Mouse (Mus musculus) C2C12 (cell line): ENCODE measurements at regions not wholly inside any gene's neighbourhood (a gene's known extent, or its start where the extent isn't known, plus 50 kb on each side); places are given as distances from the start of the nearest gene placed in this dataset.
A peak's percentile ranks its signal among the peaks of the same experiment; 100 is the strongest.

Source experiments
- H3K27me3 ChIP-seq: one replicate; pipeline ENCODE4 v1.6.1; 2011; ENCODE audit not compliant: control insufficient read depth, insufficient read depth, insufficient read length
- H3K36me3 ChIP-seq: one replicate; pipeline ENCODE4 v1.6.1; 2011; ENCODE audit not compliant: control insufficient read depth, insufficient read depth
- H3K4me3 ChIP-seq: one replicate; pipeline ENCODE4 v1.5.1; 2011; ENCODE audit warnings: mild to moderate bottlenecking, control low read depth; ENCODE audit not compliant: poor library complexity, insufficient read depth, severe bottlenecking
- H3K79me2 ChIP-seq: one replicate; pipeline ENCODE4 v1.6.1; 2011; ENCODE audit not compliant: control insufficient read depth, insufficient read depth
- H3K79me3 ChIP-seq: one replicate; pipeline ENCODE4 v1.6.1; 2011; ENCODE audit warnings: low read depth, control low read depth
- H3ac ChIP-seq: one replicate; pipeline ENCODE3; 2011; ENCODE audit warnings: low read depth; ENCODE audit not compliant: control insufficient read depth, insufficient read length
- CEBPB ChIP-seq: IDR thresholded peaks from one replicate; pipeline ENCODE4 v1.6.1; 2011; ENCODE audit warnings: low read depth, mild to moderate bottlenecking, control low read depth, moderate library complexity
- CTCF ChIP-seq: IDR thresholded peaks from one replicate; pipeline ENCODE4 v1.5.1; 2011; ENCODE audit not compliant: control insufficient read depth, insufficient read depth, insufficient read length
- FOSL1 ChIP-seq: IDR thresholded peaks from one replicate; pipeline ENCODE4 v1.8.0; 2011; ENCODE audit warnings: mild to moderate bottlenecking, low read length; ENCODE audit not compliant: poor library complexity, insufficient read depth, severe bottlenecking
- MAX ChIP-seq: IDR thresholded peaks from one replicate; pipeline ENCODE4 v1.6.1; 2011; ENCODE audit warnings: mild to moderate bottlenecking, control low read depth
- MYOD1 ChIP-seq: IDR thresholded peaks from one replicate; pipeline ENCODE4 v1.6.1; 2011; ENCODE audit warnings: low read depth; ENCODE audit not compliant: control insufficient read depth, insufficient read length
- MYOG ChIP-seq: IDR thresholded peaks from one replicate; pipeline ENCODE4 v1.6.1; 2011; ENCODE audit not compliant: control insufficient read depth, insufficient read length; ENCODE audit errors: extremely low read depth
- USF1 ChIP-seq: IDR thresholded peaks from one replicate; pipeline ENCODE4 v1.6.1; 2011; ENCODE audit warnings: low read depth, mild to moderate bottlenecking, control low read depth, moderate library complexity

- Histone ChIP-seq H3K27me3 (no peaks in the 10 kb centered on the region), H3K79me3 (no peaks in the 10 kb centered on the region), H3K79me2 (no peaks in the 10 kb centered on the region), H3ac (no peak overlapping the region), H3K4me3 (no peak overlapping the region), H3K36me3 (no peaks in the 10 kb centered on the region)
- no peak for TF ChIP-seq FOSL1
Measured at GRCm38 (mm10) chr7:95640683-95641082, 530.4 kb upstream of the Tenm4 start.

GRCm38 (mm10) chr7:95674319-95674718 lies 496.7 kb upstream of the Tenm4 start:
- H3K79me2 ChIP-seq, result no peaks in the 10 kb centered on the region
- H3ac ChIP-seq, result no peak overlapping the region
- H3K27me3 ChIP-seq, result no peaks in the 10 kb centered on the region
- no peak overlapping the region for H3K4me3 ChIP-seq
- H3K36me3 ChIP-seq, result no peaks in the 10 kb centered on the region
- no peaks in the 10 kb centered on the region for H3K79me3 ChIP-seq
- TF ChIP-seq MAX (no peak), CTCF (no peak), USF1 (no peak), CEBPB (no peak), FOSL1 (no peak), MYOG (no peak), MYOD1 (no peak)

- Histone ChIP-seq H3K27me3 (no peaks in the 10 kb centered on the region), H3K36me3 (no peaks in the 10 kb centered on the region), H3K79me3 (no peaks in the 10 kb centered on the region), H3K4me3 (no peak overlapping the region), H3K79me2 (no peaks in the 10 kb centered on the region), H3ac (no peak overlapping the region)
- TF ChIP-seq USF1 (no peak), CEBPB (no peak), CTCF (no peak), MAX (no peak), MYOD1 (no peak), MYOG (no peak), FOSL1 (no peak)
Measured at GRCm38 (mm10) chr7:95682521-95682920, 488.5 kb upstream of the Tenm4 start.

- Histone ChIP-seq H3K36me3 (no peaks in the 10 kb centered on the region), H3K79me3 (no peaks in the 10 kb centered on the region), H3K4me3 (no peak overlapping the region), H3K27me3 (no peaks in the 10 kb centered on the region), H3K79me2 (no peaks in the 10 kb centered on the region), H3ac (no peak overlapping the region)
- no peak for TF ChIP-seq CEBPB
- TF ChIP-seq MAX, result no peak
Measured at GRCm38 (mm10) chr7:95687733-95688132, 483.3 kb upstream of the Tenm4 start.

- Histone ChIP-seq H3K4me3 (no peak overlapping the region), H3K27me3 (no peaks in the 10 kb centered on the region), H3K79me3 (no peaks in the 10 kb centered on the region), H3ac (peak overlapping the region; percentile 24), H3K36me3 (no peaks in the 10 kb centered on the region), H3K79me2 (no peaks in the 10 kb centered on the region)
- TF ChIP-seq USF1 (no peak), CEBPB (no peak), FOSL1 (no peak), MYOD1 (no peak), CTCF (no peak), MAX (no peak), MYOG (no peak)
Measured at GRCm38 (mm10) chr7:95688151-95689146, 482.6 kb upstream of the Tenm4 start.

GRCm38 (mm10) chr7:95689161-95689833 lies 481.7 kb upstream of the Tenm4 start:
- H3K27me3 ChIP-seq, result no peaks in the 10 kb centered on the region
- H3ac ChIP-seq, result no peak overlapping the region
- H3K36me3 ChIP-seq, result no peaks in the 10 kb centered on the region
- no peak overlapping the region for H3K4me3 ChIP-seq
- H3K79me2 ChIP-seq, result no peaks in the 10 kb centered on the region
- no peaks in the 10 kb centered on the region for H3K79me3 ChIP-seq
- TF ChIP-seq USF1 (no peak), CEBPB (no peak), MYOG (no peak), CTCF (no peak), MYOD1 (no peak), FOSL1 (no peak), MAX (no peak)
